Mouse (Mus musculus) megakaryocyte, embryonic 14.5 days (primary cell): ENCODE results near the gene Sez6l.

Source experiments
- FLI1 ChIP-seq: IDR thresholded peaks from 2 replicates; pipeline ENCODE4 v1.6.1; 2012; ENCODE audit warnings: low read length, inconsistent platforms, mixed read lengths
- GATA1 ChIP-seq: IDR thresholded peaks from 3 replicates; pipeline ENCODE4 v1.6.1; 2012; ENCODE audit warnings: mixed read lengths, low read length, inconsistent platforms, borderline replicate concordance

DNA sequence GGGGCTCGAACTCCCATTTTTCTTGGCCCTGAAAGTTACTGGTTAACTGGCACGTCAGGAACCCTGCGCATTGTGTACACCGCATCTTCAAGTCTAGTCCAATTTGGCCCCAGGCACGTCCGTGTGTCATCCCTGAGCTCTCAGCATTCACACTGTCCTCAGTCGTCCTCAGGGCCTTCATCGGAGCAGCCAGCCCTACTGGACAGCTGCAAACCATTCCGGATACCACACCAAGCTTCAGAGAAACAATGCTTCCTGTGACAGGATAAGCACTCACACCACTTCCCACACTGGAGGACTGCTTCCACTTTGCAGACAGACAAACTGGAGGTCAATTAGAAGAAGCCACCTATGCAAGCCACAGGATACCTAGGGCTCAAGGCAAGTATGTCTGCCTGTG is 123.9 kb downstream of the Sez6l start:
- TF ChIP-seq GATA1 (no peak), FLI1 (no peak)
